Mouse (Mus musculus): ENCODE results near the gene Tlcd1. TPM values are rescaled to one million over a fixed set of nuclear protein-coding genes. Genes with fewer than 3 reads are reported as not detected.

Tlcd1 gene
- polyA plus RNA-seq, 1 experiment from 2014 or later: 11.9 TPM

DNA sequence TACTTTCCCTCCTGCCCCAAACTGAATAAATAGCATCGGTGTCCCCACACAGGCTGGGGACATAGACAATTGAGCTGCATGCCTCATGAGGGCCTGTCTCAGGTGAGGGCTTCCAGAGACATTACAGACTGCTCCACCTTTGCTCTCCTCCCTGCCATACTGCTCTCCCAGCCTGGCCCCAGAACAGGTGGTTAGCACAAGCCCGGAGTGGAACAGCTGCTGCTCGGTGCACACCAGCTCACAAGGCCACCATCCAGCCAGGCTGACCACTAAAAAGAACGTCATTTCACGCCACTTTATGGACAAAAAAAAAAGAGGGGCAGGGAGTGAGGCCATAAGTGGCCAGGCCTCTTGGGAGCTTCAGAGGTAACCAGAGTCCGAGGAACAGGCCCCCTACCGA lies 30.7 kb downstream of the Tlcd1 start:
- 89% methylated on average over 7 of the region's 7 CpGs for WGBS
- H3K4me1 ChIP-seq (replicated peaks): no peaks in the 10 kb centered on the region
- no peak overlapping the region for H3K27ac ChIP-seq
- H3K4me2 ChIP-seq: no peak overlapping the region
- H3K36me3 ChIP-seq: peaks cover 93% of the 10 kb centered on the region
- H3K4me3 ChIP-seq (replicated peaks): no peak overlapping the region
- no peaks in the 10 kb centered on the region for H3K9me3 ChIP-seq
- H3K9ac ChIP-seq (replicated peaks): no peak overlapping the region
- H3K27me3 ChIP-seq: no peaks in the 10 kb centered on the region
- ATAC-seq (ENCODE audit: insufficient number of reproducible peaks, insufficient read depth, low FRiP score, low TSS enrichment, low read depth): no peak

DNA sequence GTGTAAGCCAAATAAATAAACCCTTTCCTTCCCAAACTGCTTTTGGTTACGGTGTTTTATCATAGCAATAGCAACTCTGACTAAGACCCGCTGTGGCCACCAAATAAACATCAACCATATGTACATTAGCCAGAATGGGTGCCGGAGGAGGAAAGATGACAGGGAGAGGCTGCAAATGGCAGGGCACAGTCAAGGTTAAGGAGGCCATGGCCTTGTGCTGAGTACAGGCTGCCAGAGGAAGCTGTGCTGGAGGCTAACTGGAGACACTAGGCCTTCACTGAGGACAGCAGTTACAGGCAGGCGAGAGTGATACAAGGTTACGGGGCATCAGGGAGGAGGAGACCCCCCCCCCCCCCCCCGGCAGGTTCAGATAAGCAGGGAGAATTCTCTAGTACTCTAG lies 33.4 kb downstream of the Tlcd1 start:
- Histone ChIP-seq H3K4me3 (replicated peaks) (no peak overlapping the region), H3K9me3 (no peaks in the 10 kb centered on the region), H3K4me2 (no peak overlapping the region), H3K4me1 (replicated peaks) (no peaks in the 10 kb centered on the region), H3K9ac (replicated peaks) (no peak overlapping the region), H3K27ac (no peak overlapping the region), H3K27me3 (no peaks in the 10 kb centered on the region), H3K36me3 (peaks cover 100% of the 10 kb centered on the region)
- no peak for ATAC-seq (ENCODE audit: insufficient number of reproducible peaks, insufficient read depth, low FRiP score, low TSS enrichment, low read depth)
- WGBS: 84% methylated on average over 6 of the region's 6 CpGs

- Histone ChIP-seq H3K27me3 (no peaks in the 10 kb centered on the region), H3K36me3 (peaks cover 100% of the 10 kb centered on the region), H3K4me2 (no peak overlapping the region), H3K27ac (no peak overlapping the region), H3K4me3 (replicated peaks) (no peak overlapping the region), H3K9me3 (no peaks in the 10 kb centered on the region), H3K4me1 (replicated peaks) (no peaks in the 10 kb centered on the region), H3K9ac (replicated peaks) (no peak overlapping the region)
- 66% methylated on average over 7 of the region's 7 CpGs for WGBS
- no peak for ATAC-seq (ENCODE audit: insufficient number of reproducible peaks, insufficient read depth, low FRiP score, low TSS enrichment, low read depth)
Measured at GRCm38 (mm10) chr11:78210615-78211014, 34.1 kb downstream of the Tlcd1 start.

DNA sequence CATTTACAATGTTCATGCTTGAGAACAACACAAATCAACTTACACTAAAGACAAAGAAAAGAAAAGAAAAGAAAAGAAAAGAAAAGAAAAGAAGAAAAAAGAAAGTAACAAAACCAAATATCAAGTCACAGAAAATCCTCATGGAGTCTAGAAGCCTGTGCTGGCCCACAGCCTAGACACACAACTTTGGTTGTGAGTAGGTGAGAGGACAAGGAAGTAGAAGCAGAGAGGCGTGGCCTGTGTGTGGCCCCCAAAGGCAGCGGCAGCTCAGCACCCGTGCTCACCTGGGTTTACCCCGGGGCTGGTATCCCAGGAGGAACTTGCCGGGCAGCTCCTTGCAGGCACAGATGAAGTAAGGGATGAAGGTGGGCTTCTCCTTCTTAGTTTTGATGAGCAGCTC lies 35.0 kb downstream of the Tlcd1 start:
- no peaks in the 10 kb centered on the region for H3K9me3 ChIP-seq
- WGBS: 88% methylated on average over 5 of the region's 5 CpGs
- no peak overlapping the region for H3K4me2 ChIP-seq
- peaks cover 100% of the 10 kb centered on the region for H3K36me3 ChIP-seq
- no peak for ATAC-seq (ENCODE audit: insufficient number of reproducible peaks, insufficient read depth, low FRiP score, low TSS enrichment, low read depth)
- no peaks in the 10 kb centered on the region for H3K27me3 ChIP-seq
- H3K9ac ChIP-seq (replicated peaks): no peak overlapping the region
- H3K27ac ChIP-seq: no peak overlapping the region
- no peaks in the 10 kb centered on the region for H3K4me1 ChIP-seq (replicated peaks)
- no peak overlapping the region for H3K4me3 ChIP-seq (replicated peaks)

- Histone ChIP-seq H3K4me1 (replicated peaks) (no peaks in the 10 kb centered on the region), H3K9ac (replicated peaks) (no peak overlapping the region), H3K27ac (no peak overlapping the region), H3K4me2 (no peak overlapping the region), H3K36me3 (peaks cover 99% of the 10 kb centered on the region), H3K9me3 (no peaks in the 10 kb centered on the region), H3K27me3 (no peaks in the 10 kb centered on the region), H3K4me3 (replicated peaks) (no peak overlapping the region)
- ATAC-seq (ENCODE audit: insufficient number of reproducible peaks, insufficient read depth, low FRiP score, low TSS enrichment, low read depth): no peak
- 95% methylated on average over 14 of the region's 14 CpGs for WGBS
Measured at GRCm38 (mm10) chr11:78213086-78213817, 36.7 kb downstream of the Tlcd1 start.

DNA sequence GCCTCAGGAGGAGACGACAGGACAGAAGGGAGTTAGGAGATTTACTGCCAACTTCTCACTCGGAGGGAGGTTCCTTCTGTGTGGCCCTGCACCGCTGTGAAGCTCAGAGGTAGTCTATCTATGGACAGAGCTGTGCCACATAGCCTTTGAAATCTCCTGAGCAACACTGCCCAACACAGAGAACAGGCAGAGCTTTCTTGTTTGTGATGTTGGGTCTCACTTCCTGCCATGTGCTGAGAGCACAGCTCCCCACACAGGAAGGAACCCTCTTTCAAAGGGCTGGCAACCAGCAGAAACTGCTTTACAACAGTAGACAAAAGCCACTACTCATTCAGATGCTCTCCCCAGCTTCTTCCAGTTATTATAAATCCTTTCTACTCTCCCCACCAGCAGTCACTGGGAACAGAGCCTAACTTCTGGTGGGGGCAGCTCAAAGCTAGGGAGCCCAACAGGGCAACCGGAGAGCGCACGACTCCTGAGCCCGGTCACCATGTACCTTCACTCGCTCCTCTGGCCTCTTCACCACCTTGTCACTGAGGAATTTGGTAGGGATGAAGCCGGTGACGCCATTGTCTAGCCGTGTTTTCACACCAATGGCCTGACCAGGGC lies 39.3 kb downstream of the Tlcd1 start:
- 87% methylated on average over 11 of the region's 11 CpGs for WGBS

DNA sequence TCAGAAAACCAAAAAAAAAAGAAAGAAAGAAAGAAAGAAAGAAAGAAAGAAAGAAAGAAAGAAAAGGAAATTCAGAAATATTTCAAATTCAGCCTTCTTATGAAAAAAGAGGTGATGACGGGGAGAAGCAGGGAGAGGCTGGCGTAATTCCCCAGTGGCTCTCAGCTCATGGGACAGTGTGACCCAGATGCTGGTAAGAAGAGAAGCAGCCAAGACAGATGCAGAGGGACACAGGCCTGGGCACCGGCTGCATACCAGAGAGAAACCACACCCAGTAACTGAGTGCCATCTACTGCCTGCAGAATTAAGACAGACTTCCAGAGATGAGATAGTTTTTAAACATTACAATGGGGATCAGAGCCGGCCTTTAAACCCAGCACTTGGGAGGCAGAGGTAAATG lies 47.1 kb downstream of the Tlcd1 start:
- H3K4me1 ChIP-seq (replicated peaks): no peaks in the 10 kb centered on the region
- no peak for ATAC-seq (ENCODE audit: insufficient number of reproducible peaks, insufficient read depth, low FRiP score, low TSS enrichment, low read depth)
- no peak overlapping the region for H3K9ac ChIP-seq (replicated peaks)
- H3K9me3 ChIP-seq: no peaks in the 10 kb centered on the region
- H3K4me2 ChIP-seq: no peak overlapping the region
- no peak overlapping the region for H3K4me3 ChIP-seq (replicated peaks)
- no peak overlapping the region for H3K27ac ChIP-seq
- WGBS: 92% methylated on average over 4 of the region's 4 CpGs
- no peaks in the 10 kb centered on the region for H3K27me3 ChIP-seq
- peaks cover 97% of the 10 kb centered on the region for H3K36me3 ChIP-seq

More for the DNA sequence above, 39.3 kb downstream of the Tlcd1 start:
- H3K9me3 ChIP-seq: no peaks in the 10 kb centered on the region
- no peak overlapping the region for H3K27ac ChIP-seq
- H3K27me3 ChIP-seq: no peaks in the 10 kb centered on the region
- H3K4me1 ChIP-seq (replicated peaks): no peaks in the 10 kb centered on the region
- no peak for ATAC-seq (ENCODE audit: insufficient number of reproducible peaks, insufficient read depth, low FRiP score, low TSS enrichment, low read depth)
- no peak overlapping the region for H3K4me3 ChIP-seq (replicated peaks)
- H3K9ac ChIP-seq (replicated peaks): no peak overlapping the region
- H3K4me2 ChIP-seq: no peak overlapping the region
- H3K36me3 ChIP-seq: peaks cover 98% of the 10 kb centered on the region

Small RNAs within 50 kb of the gene (microRNA-seq; reads per million reads assigned to microRNA genes)
- 0.70 reads per million for gene Mir7653

Other genes starting within 250 kb of the Tlcd1 start
- 0.06 TPM in 1 of 2 replicates, not detected in the other for gene Sez6, start 245.9 kb upstream of the Tlcd1 start, polyA plus RNA-seq (2016; fragmentation: Nextera tagmentation; extraction: Ambion mirVana)
- 26.8 and 27.7 TPM in 2 replicates for gene Phf12, start 194.0 kb upstream of the Tlcd1 start, polyA plus RNA-seq (2016; fragmentation: Nextera tagmentation; extraction: Ambion mirVana)
- 19.0 and 20.4 TPM in 2 replicates for gene Dhrs13, start 144.4 kb upstream of the Tlcd1 start, polyA plus RNA-seq (2016; fragmentation: Nextera tagmentation; extraction: Ambion mirVana)
- 49.5 and 52.0 TPM in 2 replicates for gene Flot2, start 138.8 kb upstream of the Tlcd1 start, polyA plus RNA-seq (2016; fragmentation: Nextera tagmentation; extraction: Ambion mirVana)
- 39.2 and 41.0 TPM in 2 replicates for gene Eral1, start 96.3 kb upstream of the Tlcd1 start, polyA plus RNA-seq (2016; fragmentation: Nextera tagmentation; extraction: Ambion mirVana)
- gene Fam222b, start 82.1 kb upstream of the Tlcd1 start, polyA plus RNA-seq (2016; fragmentation: Nextera tagmentation; extraction: Ambion mirVana): 12.7 and 14.5 TPM in 2 replicates
- gene Traf4, start 11.1 kb upstream of the Tlcd1 start, polyA plus RNA-seq (2016; fragmentation: Nextera tagmentation; extraction: Ambion mirVana): 115 and 128 TPM in 2 replicates
- 18.3 and 20.4 TPM in 2 replicates for gene Nek8, start within 50 bp of the Tlcd1 start, polyA plus RNA-seq (2016; fragmentation: Nextera tagmentation; extraction: Ambion mirVana)
- gene Rpl23a, start 6.9 kb downstream of the Tlcd1 start, polyA plus RNA-seq (2016; fragmentation: Nextera tagmentation; extraction: Ambion mirVana): 1,381 and 1,432 TPM in 2 replicates
- gene Rab34, start 11.7 kb downstream of the Tlcd1 start, polyA plus RNA-seq (2016; fragmentation: Nextera tagmentation; extraction: Ambion mirVana): 149 and 157 TPM in 2 replicates
- 1.9 and 2.7 TPM in 2 replicates for gene Proca1, start 16.7 kb downstream of the Tlcd1 start, polyA plus RNA-seq (2016; fragmentation: Nextera tagmentation; extraction: Ambion mirVana)
- gene Sdf2, start 69.0 kb downstream of the Tlcd1 start, polyA plus RNA-seq (2016; fragmentation: Nextera tagmentation; extraction: Ambion mirVana): 49.5 and 54.8 TPM in 2 replicates
- 36.8 and 42.2 TPM in 2 replicates for gene Supt6, start 69.3 kb downstream of the Tlcd1 start, polyA plus RNA-seq (2016; fragmentation: Nextera tagmentation; extraction: Ambion mirVana)
- gene 2610507B11Rik, start 85.0 kb downstream of the Tlcd1 start, polyA plus RNA-seq (2016; fragmentation: Nextera tagmentation; extraction: Ambion mirVana): 79.1 and 81.8 TPM in 2 replicates
- gene BC030499, start 114.1 kb downstream of the Tlcd1 start, polyA plus RNA-seq (2016; fragmentation: Nextera tagmentation; extraction: Ambion mirVana): 0.26 and 0.28 TPM in 2 replicates
- 55.3 and 63.6 TPM in 2 replicates for gene Spag5, start 124.8 kb downstream of the Tlcd1 start, polyA plus RNA-seq (2016; fragmentation: Nextera tagmentation; extraction: Ambion mirVana)
- 4.0 and 5.0 TPM in 2 replicates for gene Aldoc, start 146.3 kb downstream of the Tlcd1 start, polyA plus RNA-seq (2016; fragmentation: Nextera tagmentation; extraction: Ambion mirVana)
- gene Pigs, start 151.7 kb downstream of the Tlcd1 start, polyA plus RNA-seq (2016; fragmentation: Nextera tagmentation; extraction: Ambion mirVana): 68.8 and 72.5 TPM in 2 replicates
- 94.8 and 96.3 TPM in 2 replicates for gene Unc119, start 166.8 kb downstream of the Tlcd1 start, polyA plus RNA-seq (2016; fragmentation: Nextera tagmentation; extraction: Ambion mirVana)
- gene Foxn1, start 209.8 kb downstream of the Tlcd1 start, polyA plus RNA-seq (2016; fragmentation: Nextera tagmentation; extraction: Ambion mirVana): not detected in 2 replicates
- not detected in 2 replicates for gene Slc13a2, start 245.5 kb downstream of the Tlcd1 start, polyA plus RNA-seq (2016; fragmentation: Nextera tagmentation; extraction: Ambion mirVana)